ENCODE assay signal across 8 mouse cellular contexts in the genomic region with DNA sequence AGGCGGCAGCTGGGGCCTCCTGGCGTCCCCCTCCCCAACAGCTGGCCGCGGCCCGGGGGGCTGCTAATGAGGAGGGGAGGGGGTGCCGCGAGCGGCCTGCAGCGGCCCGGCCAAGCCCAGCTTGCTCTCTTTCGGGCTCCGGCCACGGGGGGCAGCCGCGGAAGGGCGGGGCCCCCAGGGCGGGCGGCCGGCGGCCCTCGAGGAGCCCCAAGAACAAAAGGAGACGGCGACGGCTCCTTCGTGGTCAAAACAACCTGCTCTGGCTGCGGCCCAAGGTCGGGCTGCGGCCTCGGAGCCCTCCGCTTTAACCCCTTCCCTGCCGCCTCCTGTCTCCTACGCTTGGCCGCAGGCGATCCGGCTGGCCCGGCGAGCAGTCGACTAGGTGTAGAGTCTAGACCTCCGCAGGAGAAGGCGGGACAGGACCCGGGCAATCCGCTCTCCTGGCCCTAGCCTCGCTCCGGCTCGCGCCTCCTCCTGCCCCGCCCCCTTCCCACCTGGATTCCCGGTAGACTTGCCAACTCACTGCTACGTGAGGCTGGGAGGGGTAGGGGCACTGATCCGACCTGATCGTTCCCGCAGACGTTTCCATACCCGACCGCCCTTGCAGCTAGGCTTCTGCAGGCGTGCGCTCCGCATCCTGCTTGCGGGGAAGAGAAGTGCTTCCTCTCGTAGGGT. TPM values are rescaled to one million over a fixed set of nuclear protein-coding genes. Genes with fewer than 3 reads are reported as not detected.
DNase-seq lines count a peak whose midpoint lies in the region; ATAC-seq and TF ChIP-seq lines count a peak whose summit lies in the region.

No protein-coding gene starts in this region.

- peak overlapping the region; percentile 84 for H3K4me3 ChIP-seq in E14TG2a.4 (replicated peaks; ENCODE audit: low read length)
- H3K4me3 ChIP-seq in brown adipose tissue, adult 24 weeks (ENCODE audit: insufficient read depth, low read depth, low read length) = peak overlapping the region; percentile 92
- peak overlapping the region; percentile 52 for H3K4me3 ChIP-seq in forebrain, embryonic 13.5 days
- peak overlapping the region; percentile 52 for H3K4me3 ChIP-seq in hindbrain, embryonic 11.5 days (ENCODE audit: low read depth, low read length)
- peak overlapping the region; percentile 61 for H3K4me3 ChIP-seq in lung, embryonic 15.5 days

- peak overlapping the region; percentile 82 for H3K27ac ChIP-seq in brown adipose tissue, adult 24 weeks (replicated peaks; ENCODE audit: low read depth, low read length)
- H3K27ac ChIP-seq in forebrain, embryonic 13.5 days = 0 out of 2 replicates have a peak overlapping the region, but pooled peaks have one; percentile 5
- H3K27ac ChIP-seq in hindbrain, embryonic 11.5 days (ENCODE audit: low read depth, low read length) = 0 out of 2 replicates have a peak overlapping the region, but pooled peaks have one; percentile 6
- peak overlapping the region; percentile 79 for H3K27ac ChIP-seq in lung, embryonic 15.5 days

- DNase-seq in hindbrain, embryonic 11.5 days (ENCODE audit: low spot score) = peak; percentile 71
- DNase-seq in layer of hippocampus, postnatal 10 days (ENCODE audit: low spot score in 2 of 2) = peak; percentile 58 to 69
- DNase-seq in ovary, postnatal 36 days (ENCODE audit: low spot score) = peak; percentile 79

- WGBS in forebrain, embryonic 13.5 days = under 1% methylated on average over 42 of the region's 60 CpGs
- under 1% methylated on average over 41 of the region's 60 CpGs for WGBS in hindbrain, embryonic 11.5 days
- under 1% methylated on average over 35 of the region's 60 CpGs for WGBS in lung, embryonic 15.5 days

- H3K4me2 ChIP-seq in forebrain, embryonic 13.5 days = peak overlapping the region; percentile 97
- peak overlapping the region; percentile 98 for H3K4me2 ChIP-seq in hindbrain, embryonic 11.5 days (replicated peaks; ENCODE audit: low read depth, low read length)
- H3K4me2 ChIP-seq in lung, embryonic 15.5 days = peak overlapping the region; percentile 94

- TF ChIP-seq CTCF in E14TG2a.4 (conservative IDR thresholded peaks at IDR 0.05; ENCODE audit: low read length) = no peak

- H3K36me3 ChIP-seq in E14TG2a.4 (ENCODE audit: insufficient read depth, low read length) = no peaks in the 10 kb centered on the region
- no peaks in the 10 kb centered on the region for H3K36me3 ChIP-seq in forebrain, embryonic 13.5 days (ENCODE audit: poor library complexity, severe bottlenecking)
- no peaks in the 10 kb centered on the region for H3K36me3 ChIP-seq in hindbrain, embryonic 11.5 days (ENCODE audit: control insufficient read depth, insufficient read depth, low read length)
- no peaks in the 10 kb centered on the region for H3K36me3 ChIP-seq in lung, embryonic 15.5 days

- peaks cover 35% of the 10 kb centered on the region for H3K27me3 ChIP-seq in E14TG2a.4 (ENCODE audit: insufficient read depth, low read length)
- H3K27me3 ChIP-seq in forebrain, embryonic 13.5 days = peaks cover 73% of the 10 kb centered on the region
- peaks cover 61% of the 10 kb centered on the region for H3K27me3 ChIP-seq in hindbrain, embryonic 11.5 days (ENCODE audit: control insufficient read depth, insufficient read depth, low read length)
- H3K27me3 ChIP-seq in lung, embryonic 15.5 days = peaks cover 63% of the 10 kb centered on the region

- peak; percentile 64 for ATAC-seq in forebrain, embryonic 13.5 days
- ATAC-seq in hindbrain, embryonic 11.5 days (ENCODE audit: low FRiP score) = peak; percentile 63
- ATAC-seq in lung, embryonic 15.5 days (ENCODE audit: borderline replicate concordance, extremely low read depth, low FRiP score, low TSS enrichment) = peak; percentile 72
- no peak for ATAC-seq in monocyte, adult 5-6 weeks (replicated peaks; ENCODE audit: insufficient number of reproducible peaks, low FRiP score, low TSS enrichment, poor library complexity, severe bottlenecking)

- no peaks in the 10 kb centered on the region for H3K9me3 ChIP-seq in E14TG2a.4 (ENCODE audit: low read length)
- no peaks in the 10 kb centered on the region for H3K9me3 ChIP-seq in forebrain, embryonic 13.5 days (replicated peaks)
- H3K9me3 ChIP-seq in hindbrain, embryonic 11.5 days (ENCODE audit: control insufficient read depth, low read length) = no peaks in the 10 kb centered on the region
- H3K9me3 ChIP-seq in lung, embryonic 15.5 days = no peaks in the 10 kb centered on the region

- H3K4me1 ChIP-seq in E14TG2a.4 (replicated peaks; ENCODE audit: low read depth, low read length) = peaks cover 60% of the 10 kb centered on the region
- no peaks in the 10 kb centered on the region; the same call in 1 of the 2 replicates for H3K4me1 ChIP-seq in brown adipose tissue, adult 24 weeks (ENCODE audit: control insufficient read depth, insufficient read depth, insufficient read length, low read length)
- H3K4me1 ChIP-seq in forebrain, embryonic 13.5 days = peaks cover 36% of the 10 kb centered on the region
- H3K4me1 ChIP-seq in hindbrain, embryonic 11.5 days (replicated peaks; ENCODE audit: control insufficient read depth, insufficient read depth, low read length) = peaks cover 18% of the 10 kb centered on the region
- H3K4me1 ChIP-seq in lung, embryonic 15.5 days = peaks cover 31% of the 10 kb centered on the region

- H3K9ac ChIP-seq in forebrain, embryonic 13.5 days = peak overlapping the region; percentile 70
- H3K9ac ChIP-seq in hindbrain, embryonic 11.5 days (ENCODE audit: low read depth, low read length) = peak overlapping the region; percentile 56
- H3K9ac ChIP-seq in lung, embryonic 15.5 days = peak overlapping the region; percentile 67

RNA-seq across cellular contexts. Expression of a gene that starts 2.1 kb away (rescaled TPM):
- 9.8 and 13.0 TPM in 2 replicates for polyA plus RNA-seq in brown adipose tissue, adult 24 weeks (2012; ENCODE audit: insufficient read depth, insufficient read length, missing spikeins)
- 1.9 and 2.1 TPM in 2 replicates for polyA plus RNA-seq in forebrain, embryonic 13.5 days (2015; fragmentation: Nextera tagmentation; extraction: Ambion mirVana)
- polyA plus RNA-seq in hindbrain, embryonic 11.5 days (2014; fragmentation: Nextera tagmentation; extraction: Ambion mirVana) = 1.9 and 2.2 TPM in 2 replicates
- 10 to 100 TPM; 51.3 to 51.6 TPM for total RNA-seq in layer of hippocampus, postnatal 10 days (2021)
- polyA plus RNA-seq in lung, embryonic 15.5 days (2015; fragmentation: Nextera tagmentation; extraction: Ambion mirVana) = 8.4 TPM in 2 replicates
- 14.3 to 55.2 TPM (median 25.5 TPM) in 3 replicates for total RNA-seq in monocyte, adult 5-6 weeks (2017)

RNA-seq across cellular contexts. Expression of a gene that starts 41.7 kb away (rescaled TPM):
- 6.8 and 7.1 TPM in 2 replicates for polyA plus RNA-seq in brown adipose tissue, adult 24 weeks (2012; ENCODE audit: insufficient read depth, insufficient read length, missing spikeins)
- 2.5 and 2.9 TPM in 2 replicates for polyA plus RNA-seq in forebrain, embryonic 13.5 days (2015; fragmentation: Nextera tagmentation; extraction: Ambion mirVana)
- polyA plus RNA-seq in hindbrain, embryonic 11.5 days (2014; fragmentation: Nextera tagmentation; extraction: Ambion mirVana) = 1.7 and 2.2 TPM in 2 replicates
- 1 to 10 TPM; 7.9 to 9.6 TPM for total RNA-seq in layer of hippocampus, postnatal 10 days (2021)
- polyA plus RNA-seq in lung, embryonic 15.5 days (2015; fragmentation: Nextera tagmentation; extraction: Ambion mirVana) = 2.4 and 2.8 TPM in 2 replicates
- 17.8 to 33.8 TPM (median 17.9 TPM) in 3 replicates for total RNA-seq in monocyte, adult 5-6 weeks (2017)

Comparison
In these comparisons a context has a peak if more than half of its experiments do, and no peak if none do; other contexts are left out.
1. H3K27ac ChIP-seq: peak in every context shown above with its lines; median percentile 82 in brown adipose tissue, adult 24 weeks; 79 in lung, embryonic 15.5 days; 6 in hindbrain, embryonic 11.5 days; 5 in forebrain, embryonic 13.5 days.